12 mouse cellular contexts compared by ENCODE assay signal in genomic region chr13:48716075-48716474, GRCm38 (mm10). TPM values are rescaled to one million over a fixed set of nuclear protein-coding genes. Genes with fewer than 3 reads are reported as not detected.
DNase-seq lines count a peak whose midpoint lies in the region; ATAC-seq and TF ChIP-seq lines count a peak whose summit lies in the region.
"Had no signal": no experiment of that assay in that cellular context is flagged by ENCODE, and none has a peak within 500 bp of the region (broad histone marks: within the 10 kb centered on the region; RNA-seq: fewer than 3 reads in every experiment).

No protein-coding gene starts in this region.

- no peak for ATAC-seq in liver, embryonic 14.5 days (ENCODE audit: insufficient read depth)
- ATAC-seq in liver, embryonic 12.5 days = no peak
- ATAC-seq: forebrain, embryonic 16.5 days had no signal

- H3K9ac ChIP-seq in liver, embryonic 14.5 days (replicated peaks) = no peak overlapping the region
- H3K9ac ChIP-seq in liver, embryonic 12.5 days = no peak overlapping the region
- H3K9ac ChIP-seq in ES-E14 (ENCODE audit: insufficient read depth, low read depth, low read length, poor library complexity, severe bottlenecking) = no peak overlapping the region

- no peaks in the 10 kb centered on the region for H3K27me3 ChIP-seq in liver, embryonic 14.5 days (ENCODE audit: control insufficient read depth, insufficient read depth, low read length)
- H3K27me3 ChIP-seq in liver, embryonic 12.5 days (replicated peaks) = peaks cover 21% of the 10 kb centered on the region
- H3K27me3 ChIP-seq in limb, embryonic 10.5 days (ENCODE audit: low read depth, poor library complexity, severe bottlenecking) = peaks cover 24% of the 10 kb centered on the region; the same call in 1 of the 2 replicates

- intact Hi-C loops in heart, postnatal 10 days (cut with DNase I) = no loop called here

- WGBS in liver, embryonic 14.5 days (ENCODE audit: insufficient replicate concordance) = 40% methylated on average over 4 of the region's 4 CpGs
- 38% methylated on average over 4 of the region's 4 CpGs for WGBS in liver, embryonic 12.5 days (ENCODE audit: insufficient replicate concordance)
- 56% methylated on average over 4 of the region's 4 CpGs for WGBS in limb, embryonic 10.5 days

- TF ChIP-seq EP300 in liver, embryonic 14.5 days (IDR thresholded peaks at IDR 0.05; ENCODE audit: low read depth) = no peak

- no peak overlapping the region for H3K27ac ChIP-seq in liver, embryonic 14.5 days
- no peak overlapping the region for H3K27ac ChIP-seq in liver, embryonic 12.5 days
- no peak overlapping the region for H3K27ac ChIP-seq in ES-E14 (ENCODE audit: insufficient read depth, low read depth, low read length, poor library complexity, severe bottlenecking)
- peak overlapping the region; percentile 85 for H3K27ac ChIP-seq in limb, embryonic 10.5 days

- no peaks in the 10 kb centered on the region for H3K4me1 ChIP-seq in liver, embryonic 14.5 days (replicated peaks; ENCODE audit: control insufficient read depth in 2 of 2, insufficient read depth in 2 of 2, low read length in 1 of 2)
- no peaks in the 10 kb centered on the region for H3K4me1 ChIP-seq in liver, embryonic 12.5 days
- H3K4me1 ChIP-seq in ES-E14 (ENCODE audit: control insufficient read depth in 2 of 2, insufficient read depth in 2 of 2, low read length in 2 of 2, poor library complexity in 1 of 2) = peaks cover 0 to 5% of the 10 kb centered on the region in 2 experiments; a peak in 1 of 4 replicates
- H3K4me1 ChIP-seq in limb, embryonic 10.5 days = peaks cover 19% of the 10 kb centered on the region

- in situ Hi-C loops in ES-E14 (cut with MboI; ENCODE audit: low sequenced_read_pairs in 2 of 2, unreplicated experiment in 2 of 2) = no loop called here

- peak; percentile 79 for DNase-seq in heart, adult 11 months
- DNase-seq in heart, postnatal 10 days = no peak
- no peak for DNase-seq in liver, embryonic 14.5 days (ENCODE audit: low read depth in 3 of 3, low spot score in 3 of 3)
- DNase-seq in ES-E14 (ENCODE audit: low read depth, low spot score) = peak; percentile 46
- peak; percentile 46 for DNase-seq in limb, embryonic 10.5 days (ENCODE audit: low spot score)
- no peak for DNase-seq in Muller cell, postnatal 12 days (ENCODE audit: inconsistent ontology term)
- DNase-seq in gastrocnemius, adult 18-20 months (ENCODE audit: low spot score) = no peak
- DNase-seq: adrenal gland, postnatal 10 days; thymus, adult 18-20 months had no signal

- no peak overlapping the region for H3K4me3 ChIP-seq in liver, embryonic 14.5 days (ENCODE audit: insufficient read depth in 1 of 2, low read depth in 2 of 2, low read length in 2 of 2)
- no peak overlapping the region for H3K4me3 ChIP-seq in liver, embryonic 12.5 days
- H3K4me3 ChIP-seq in ES-E14 (ENCODE audit: insufficient read depth in 1 of 2, low read depth in 1 of 2, low read length in 2 of 2, poor library complexity in 1 of 2, severe bottlenecking in 1 of 2) = no peak overlapping the region
- H3K4me3 ChIP-seq in limb, embryonic 10.5 days = no peak overlapping the region

- H3K4me2 ChIP-seq in liver, embryonic 14.5 days (ENCODE audit: low read depth) = no peak overlapping the region
- H3K4me2 ChIP-seq in liver, embryonic 12.5 days = no peak overlapping the region

- H3K9me3 ChIP-seq in liver, embryonic 14.5 days (ENCODE audit: control insufficient read depth, low read length) = no peaks in the 10 kb centered on the region
- H3K9me3 ChIP-seq in liver, embryonic 12.5 days (replicated peaks) = no peaks in the 10 kb centered on the region
- no peaks in the 10 kb centered on the region for H3K9me3 ChIP-seq in ES-E14 (ENCODE audit: control insufficient read depth, insufficient read depth, low read depth, low read length)
- H3K9me3 ChIP-seq in limb, embryonic 10.5 days (replicated peaks) = no peaks in the 10 kb centered on the region

- no peaks in the 10 kb centered on the region for H3K36me3 ChIP-seq in liver, embryonic 14.5 days (replicated peaks; ENCODE audit: control insufficient read depth, insufficient read depth, low read depth)
- no peaks in the 10 kb centered on the region for H3K36me3 ChIP-seq in liver, embryonic 12.5 days
- no peaks in the 10 kb centered on the region for H3K36me3 ChIP-seq in ES-E14 (ENCODE audit: control insufficient read depth, insufficient read depth, low read length, poor library complexity, severe bottlenecking)
- no peaks in the 10 kb centered on the region for H3K36me3 ChIP-seq in limb, embryonic 10.5 days

- peak; percentile 74 for TF ChIP-seq CTCF in liver, embryonic 14.5 days (IDR thresholded peaks at IDR 0.05; ENCODE audit: low read depth)

TF ChIP-seq in ES-E14, 5 proteins besides CTCF, POLR2A, EP300 and RAD21:
- TF ChIP-seq MAFK (IDR thresholded peaks at IDR 0.05; ENCODE audit: insufficient read depth, low read depth, low read length) = no peak
- TF ChIP-seq HCFC1 (IDR thresholded peaks at IDR 0.05; ENCODE audit: borderline replicate concordance, insufficient read depth, low read length) = no peak
- TF ChIP-seq ZC3H11A (IDR thresholded peaks at IDR 0.05; ENCODE audit: borderline replicate concordance, low read depth, low read length) = no peak
- no peak for TF ChIP-seq ZNF384 (IDR thresholded peaks at IDR 0.05; ENCODE audit: low read depth, low read length)
- TF ChIP-seq CHD2 (IDR thresholded peaks at IDR 0.05; ENCODE audit: low read depth, low read length) = no peak
TF ChIP-seq in ES-E14: peak in this region for 0.

RNA-seq across cellular contexts. Expression of gene Barx1, which starts 53.3 kb away (rescaled TPM):
- total RNA-seq in heart, postnatal 10 days (2021) = not detected
- polyA plus RNA-seq in liver, embryonic 14.5 days (2012; rRNA removed) = 0.49 and 0.64 TPM in 2 replicates
- 0.11 and 0.25 TPM in 2 replicates for polyA plus RNA-seq in liver, embryonic 14.5 days (2014; fragmentation: Nextera tagmentation; extraction: Ambion mirVana)
- 7.2 and 7.8 TPM in 2 replicates for polyA plus RNA-seq in liver, embryonic 12.5 days (2016; fragmentation: Nextera tagmentation; extraction: Ambion mirVana)
- total RNA-seq in ES-E14 (2012; rRNA removed) = 1.6 and 2.4 TPM in 2 replicates
- 0.16 and 4.1 TPM in 2 replicates for polyA plus RNA-seq in limb, embryonic 10.5 days (2016; fragmentation: Nextera tagmentation; extraction: Ambion mirVana)
- not detected for total RNA-seq in gastrocnemius, adult 18-20 months (2021)
- polyA plus RNA-seq: forebrain, embryonic 16.5 days; large intestine, adult 2 months had no signal

Comparison
In these comparisons a context has a peak if more than half of its experiments do, and no peak if none do; other contexts are left out.
1. DNase-seq: peak in heart, adult 11 months (single experiment), ES-E14 (single experiment) and limb, embryonic 10.5 days (single experiment); none in heart, postnatal 10 days (0 of 2), liver, embryonic 14.5 days (0 of 3), Muller cell, postnatal 12 days (single experiment) and gastrocnemius, adult 18-20 months (single experiment).